Comparison of ENCODE assay signal across 9 mouse cellular contexts in genomic region chr2:93353725-93354124, GRCm38 (mm10). TPM values are rescaled to one million over a fixed set of nuclear protein-coding genes. Genes with fewer than 3 reads are reported as not detected.
DNase-seq lines count a peak whose midpoint lies in the region; ATAC-seq and TF ChIP-seq lines count a peak whose summit lies in the region.
"Had no signal": no experiment of that assay in that cellular context is flagged by ENCODE, and none has a peak within 500 bp of the region (broad histone marks: within the 10 kb centered on the region; RNA-seq: fewer than 3 reads in every experiment).

No protein-coding gene starts in this region.

- peak; percentile 31 for DNase-seq in kidney, postnatal 10 days
- no peak for DNase-seq in kidney, adult 18-20 months
- peak; percentile 42 for DNase-seq in heart, postnatal 4 days
- peak; percentile 50 to 76 for DNase-seq in lung, postnatal 4 days
- DNase-seq in thymus, postnatal 4 days, result no peak
- no peak for DNase-seq in gastrocnemius, adult 2 months

- intact Hi-C loops in gastrocnemius, adult 2 months (cut with DNase I), result no loop called here

- no peak overlapping the region for H3K4me3 ChIP-seq in gastrocnemius, adult 2 months
- H3K4me3 ChIP-seq: embryonic facial prominence, embryonic 15.5 days had no signal

- peak; percentile 92 for ATAC-seq in common myeloid progenitor, adult 5-6 weeks (replicated peaks; ENCODE audit: low read depth, poor library complexity, severe bottlenecking)
- no peak for ATAC-seq in cerebellum, adult (ENCODE audit: insufficient number of reproducible peaks, low FRiP score, low TSS enrichment)

- TF ChIP-seq CTCF in gastrocnemius, adult 2 months (IDR thresholded peaks at IDR 0.05), result no peak

- H3K27ac ChIP-seq in gastrocnemius, adult 2 months, result no peak overlapping the region
- H3K27ac ChIP-seq: embryonic facial prominence, embryonic 15.5 days had no signal

RNA-seq across cellular contexts. Expression of gene Tspan18, which starts 19.4 kb away (rescaled TPM):
- total RNA-seq in common myeloid progenitor, adult 5-6 weeks (2017), result 0.24 and 1.1 TPM in 2 replicates
- total RNA-seq in heart, postnatal 4 days (2021), result 10 to 100 TPM; 60.2 to 64.7 TPM
- total RNA-seq in gastrocnemius, adult 2 months (2021), result 1 to 10 TPM; 1.5 to 2.4 TPM

Comparison
In these comparisons a context has a peak if more than half of its experiments do, and no peak if none do; other contexts are left out.
1. DNase-seq: peak in kidney, postnatal 10 days (single experiment), heart, postnatal 4 days (single experiment) and lung, postnatal 4 days (2 of 2); none in kidney, adult 18-20 months (single experiment), thymus, postnatal 4 days (single experiment) and gastrocnemius, adult 2 months (single experiment).
2. RNA of gene Tspan18, which starts 19.4 kb away (total RNA-seq): 60.2 to 64.7 TPM in heart, postnatal 4 days; 1.5 to 2.4 TPM in gastrocnemius, adult 2 months and 0.24 to 1.1 TPM in common myeloid progenitor, adult 5-6 weeks; every median in the first group is over 10 times any median in the second.